Mouse (Mus musculus) liver, postnatal 0 days (tissue): Measurements from ENCODE around the gene St6galnac1. TPM values are rescaled to one million over a fixed set of nuclear protein-coding genes. Genes with fewer than 3 reads are reported as not detected.

Source experiments
- ATAC-seq: fragments of 200-750 bp; cut with Nextera tagmentation; 2 replicates; pipeline ENCODE4 v1.8.0; 2017; ENCODE audit warnings: mild to moderate bottlenecking, moderate library complexity
- DNase-seq: peaks from one replicate; pipeline ENCODE4 v3.0.0-alpha.2; 2016
- H3K27ac ChIP-seq: fragments of 300-500 bp; sonication (generic); 2 replicates; pipeline ENCODE4 v1.5.1; 2014; ENCODE audit warnings: antibody characterized with exemption, moderate library complexity, mild to moderate bottlenecking, low read depth
- H3K27me3 ChIP-seq: fragments of 300-500 bp; sonication (generic); 2 replicates; pipeline ENCODE4 v1.6.1; 2014; ENCODE audit warnings: low read length, control low read depth, mixed read lengths; ENCODE audit not compliant: insufficient read depth
- H3K36me3 ChIP-seq: fragments of 300-500 bp; sonication (generic); replicated peaks from 2 replicates; pipeline ENCODE4 v1.6.1; 2014; ENCODE audit warnings: mild to moderate bottlenecking, control low read depth, low read length, moderate library complexity, mixed read lengths; ENCODE audit not compliant: insufficient read depth
- H3K4me1 ChIP-seq: fragments of 300-500 bp; sonication (generic); 2 replicates; pipeline ENCODE4 v1.6.1; 2014; ENCODE audit warnings: antibody characterized with exemption, mild to moderate bottlenecking, control low read depth; ENCODE audit not compliant: insufficient read depth
- H3K4me2 ChIP-seq: fragments of 300-500 bp; sonication (generic); 2 replicates; pipeline ENCODE4 v1.6.1; 2014; ENCODE audit warnings: low read depth, mild to moderate bottlenecking, low read length, moderate library complexity, mixed read lengths
- H3K4me3 ChIP-seq: fragments of 300-500 bp; sonication (generic); 2 replicates; pipeline ENCODE4 v1.5.1; 2014; ENCODE audit warnings: low read depth, low read length
- H3K9ac ChIP-seq: fragments of 300-500 bp; sonication (generic); replicated peaks from 2 replicates; pipeline ENCODE4 v1.6.1; 2014; ENCODE audit warnings: mild to moderate bottlenecking, moderate library complexity
- H3K9me3 ChIP-seq: fragments of 300-500 bp; sonication (generic); 2 replicates; pipeline ENCODE4 v1.6.1; 2016; ENCODE audit warnings: mild to moderate bottlenecking, control low read depth, low read length, mixed read lengths
- CTCF ChIP-seq: sonication (generic); IDR thresholded peaks from 2 replicates; pipeline ENCODE4 v1.5.1; 2016; ENCODE audit warnings: antibody characterized with exemption, low read depth
- EP300 ChIP-seq: IDR thresholded peaks from 2 replicates; pipeline ENCODE4 v1.6.1; 2016; ENCODE audit warnings: antibody characterized with exemption, low read depth, mild to moderate bottlenecking
- WGBS: fragments of 180-500 bp; shearing (Covaris S2); extraction: QIAGEN DNeasy Blood & Tissue Kit; methylation state at CpG from one replicate; pipeline ENCODE4 v1.1.7; 2014; ENCODE audit not compliant: insufficient replicate concordance; 5-methylcytosine and 5-hydroxymethylcytosine counted together
- polyA plus RNA-seq: library from polyadenylated mRNA; unstranded; fragments of >200 nt; fragmentation: Nextera tagmentation; extraction: Ambion mirVana; gene quantifications from 2 replicates; pipeline ENCODE4 v1.2.1, GENCODE M21; 2015

Gene St6galnac1
- polyA plus RNA-seq, 1 experiment from 2014 or later = not detected

- Histone ChIP-seq H3K27me3 (no peaks in the 10 kb centered on the region), H3K4me3 (no peak overlapping the region), H3K9ac (no peak overlapping the region), H3K4me2 (no peak overlapping the region), H3K27ac (no peak overlapping the region), H3K9me3 (no peaks in the 10 kb centered on the region), H3K36me3 (no peaks in the 10 kb centered on the region), H3K4me1 (peaks cover 4% of the 10 kb centered on the region; the same call in 1 of the 2 replicates)
- ATAC-seq (peak; percentile 21; the same call in 1 of the 2 replicates), DNase-seq (peak; percentile 84)
- 32% methylated on average over 7 of the region's 7 CpGs for WGBS
- no peak for TF ChIP-seq EP300
- peak; percentile 91 for TF ChIP-seq CTCF
Measured at GRCm38 (mm10) chr11:116807938-116808606, 32.8 kb upstream of the St6galnac1 start.

DNA sequence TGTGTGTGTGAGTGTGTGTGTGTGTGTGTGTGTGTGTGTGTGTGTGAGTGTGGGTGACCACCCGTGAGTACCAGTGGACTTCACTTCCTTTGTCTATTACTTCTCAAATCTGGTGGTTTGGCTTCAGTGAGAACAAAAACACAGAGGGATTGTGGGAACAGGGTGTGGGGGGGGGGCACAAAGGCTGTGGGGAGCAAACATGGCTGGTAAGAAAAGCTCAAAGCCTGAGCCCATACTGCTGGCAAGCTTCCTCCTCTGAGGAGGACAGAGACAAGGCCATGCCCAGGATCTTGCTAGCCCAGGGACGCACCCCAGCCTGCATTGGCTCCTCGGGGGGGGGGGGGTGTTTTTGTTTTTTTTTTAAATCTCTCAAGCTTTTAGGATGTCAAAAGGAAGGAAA, 32.2 kb upstream of the St6galnac1 start:
- Histone ChIP-seq H3K36me3 (no peaks in the 10 kb centered on the region), H3K9ac (no peak overlapping the region), H3K9me3 (no peaks in the 10 kb centered on the region), H3K4me1 (peaks cover 4% of the 10 kb centered on the region; the same call in 1 of the 2 replicates), H3K4me2 (no peak overlapping the region), H3K27me3 (no peaks in the 10 kb centered on the region), H3K27ac (no peak overlapping the region), H3K4me3 (no peak overlapping the region)
- WGBS = 54% methylated on average over 3 of the region's 3 CpGs
- no peak for DNase-seq
- ATAC-seq = no peak
- TF ChIP-seq EP300 (no peak), CTCF (no peak)

- no peak overlapping the region for H3K4me2 ChIP-seq
- WGBS = 61% methylated on average over 7 of the region's 7 CpGs
Measured at GRCm38 (mm10) chr11:116807116-116807515, 31.8 kb upstream of the St6galnac1 start.

DNA sequence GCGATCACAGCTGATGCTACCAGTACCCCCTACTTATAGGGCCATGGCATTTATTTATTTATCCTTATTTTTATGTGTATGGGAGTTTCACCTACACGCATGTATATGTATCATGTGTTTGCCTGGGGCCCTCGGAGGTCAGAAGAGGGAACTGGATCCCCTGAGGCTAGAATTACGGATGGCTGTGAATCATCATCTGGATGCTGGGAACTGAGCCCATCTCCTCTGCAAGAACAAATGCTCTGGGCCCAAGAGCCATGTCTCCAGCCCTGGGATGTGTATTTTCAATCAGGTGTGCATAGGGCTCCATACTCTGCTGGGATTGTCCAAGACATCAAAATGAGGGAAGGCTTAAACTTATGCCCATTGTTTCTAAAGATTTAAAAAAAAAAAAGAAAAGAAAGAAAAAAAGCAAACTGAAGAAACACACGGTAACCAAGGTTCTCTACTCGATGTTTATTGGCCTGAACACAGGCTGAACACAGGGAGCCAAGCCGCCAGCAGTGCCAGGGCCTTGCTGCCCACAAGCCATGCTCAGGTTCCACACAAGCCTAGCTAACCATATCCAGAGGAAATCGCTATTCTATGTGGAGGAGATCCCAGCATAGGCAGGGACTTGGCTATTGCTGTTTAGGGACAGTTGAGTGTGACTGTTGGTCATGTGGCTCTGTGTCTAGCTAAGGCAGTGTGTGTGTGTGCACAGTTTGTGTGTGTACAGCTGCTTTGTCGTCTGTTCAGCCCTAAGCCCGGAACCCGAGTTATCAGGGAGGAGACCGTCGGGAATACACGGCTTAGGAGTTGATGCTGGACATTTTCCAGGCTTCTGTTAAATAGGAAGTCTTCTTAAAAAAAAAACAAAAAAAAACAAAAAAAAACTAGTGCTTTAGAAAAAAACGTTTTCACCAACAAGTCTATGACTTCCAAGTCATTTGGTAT, 31.1 kb upstream of the St6galnac1 start:
- Histone ChIP-seq H3K36me3 (no peaks in the 10 kb centered on the region), H3K27me3 (no peaks in the 10 kb centered on the region), H3K4me1 (0 out of 2 replicates have a peak, but pooled peaks cover under 1% of the 10 kb centered on the region), H3K9ac (no peak overlapping the region), H3K4me3 (no peak overlapping the region), H3K27ac (no peak overlapping the region), H3K4me2 (no peak overlapping the region), H3K9me3 (no peaks in the 10 kb centered on the region)
- WGBS = 70% methylated on average over 15 of the region's 15 CpGs
- no peak for DNase-seq
- ATAC-seq = no peak
- no peak for TF ChIP-seq EP300
- no peak for TF ChIP-seq CTCF

More at GRCm38 (mm10) chr11:116807116-116807515, 31.8 kb upstream of the St6galnac1 start:
- Histone ChIP-seq H3K9me3 (no peaks in the 10 kb centered on the region), H3K36me3 (no peaks in the 10 kb centered on the region), H3K4me3 (no peak overlapping the region), H3K9ac (no peak overlapping the region), H3K27ac (no peak overlapping the region), H3K4me1 (peaks cover 4% of the 10 kb centered on the region; the same call in 1 of the 2 replicates), H3K27me3 (no peaks in the 10 kb centered on the region)
- DNase-seq (no peak), ATAC-seq (no peak)
- TF ChIP-seq CTCF (no peak), EP300 (no peak)

DNA sequence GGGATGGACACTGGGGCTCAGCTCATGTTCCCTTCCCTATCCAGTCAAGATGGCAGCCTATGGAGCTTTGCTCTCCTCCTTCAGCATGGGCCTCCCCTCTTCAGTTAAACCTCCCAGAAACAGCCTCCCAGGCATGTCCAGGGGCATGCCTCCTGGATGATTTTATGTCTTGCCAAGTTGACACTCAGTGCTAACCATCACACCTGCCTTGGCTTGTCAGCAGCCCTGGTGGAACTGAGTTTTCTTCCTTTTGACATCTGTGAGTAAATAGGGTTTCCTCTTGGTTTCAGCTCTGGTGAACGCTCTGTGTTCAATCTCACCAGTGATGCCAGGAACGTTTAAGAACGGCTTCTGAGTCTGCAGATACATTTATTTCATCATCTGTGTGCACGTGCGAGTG, 27.4 kb upstream of the St6galnac1 start:
- Histone ChIP-seq H3K27ac (no peak overlapping the region), H3K9me3 (no peaks in the 10 kb centered on the region), H3K4me2 (no peak overlapping the region), H3K4me1 (no peaks in the 10 kb centered on the region), H3K27me3 (no peaks in the 10 kb centered on the region), H3K36me3 (no peaks in the 10 kb centered on the region), H3K9ac (no peak overlapping the region), H3K4me3 (no peak overlapping the region)
- ATAC-seq = no peak
- no peak for TF ChIP-seq CTCF
- TF ChIP-seq EP300 = no peak
- 71% methylated on average over 5 of the region's 5 CpGs for WGBS
- no peak for DNase-seq

DNA sequence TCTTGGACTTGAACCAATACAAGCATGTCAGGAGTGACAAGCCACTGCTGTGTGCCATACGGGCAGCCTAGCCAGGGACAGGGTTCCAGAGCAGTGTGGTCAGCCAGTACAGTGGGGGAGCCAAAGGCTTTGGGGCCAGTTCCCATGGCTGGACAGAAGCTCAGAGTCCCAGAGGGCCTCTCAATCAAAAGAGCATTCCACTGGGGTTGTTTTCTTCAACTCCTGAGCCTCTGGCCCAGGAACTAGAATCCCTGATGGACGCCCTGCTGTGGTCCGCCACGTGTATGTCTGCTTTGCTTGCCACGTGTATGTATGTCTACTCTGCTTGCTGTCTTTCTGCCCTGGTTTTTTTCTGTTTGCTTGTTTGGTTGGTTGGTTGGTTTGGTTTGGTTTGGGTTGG, 25.8 kb upstream of the St6galnac1 start:
- H3K4me3 ChIP-seq = no peak overlapping the region
- ATAC-seq = no peak

More for the DNA sequence above, 25.8 kb upstream of the St6galnac1 start:
- DNase-seq = no peak
- Histone ChIP-seq H3K9ac (no peak overlapping the region), H3K27me3 (no peaks in the 10 kb centered on the region), H3K36me3 (no peaks in the 10 kb centered on the region), H3K27ac (no peak overlapping the region), H3K9me3 (no peaks in the 10 kb centered on the region), H3K4me2 (no peak overlapping the region), H3K4me1 (no peaks in the 10 kb centered on the region)
- TF ChIP-seq CTCF (no peak), EP300 (no peak)
- WGBS = 76% methylated on average over 5 of the region's 5 CpGs
